Mouse (Mus musculus): ENCODE data around the gene Rora. TPM values are rescaled to one million over a fixed set of nuclear protein-coding genes. Genes with fewer than 3 reads are reported as not detected.

Rora gene
- polyA plus RNA-seq, 1 experiment from 2014 or later: 6.0 TPM

DNA sequence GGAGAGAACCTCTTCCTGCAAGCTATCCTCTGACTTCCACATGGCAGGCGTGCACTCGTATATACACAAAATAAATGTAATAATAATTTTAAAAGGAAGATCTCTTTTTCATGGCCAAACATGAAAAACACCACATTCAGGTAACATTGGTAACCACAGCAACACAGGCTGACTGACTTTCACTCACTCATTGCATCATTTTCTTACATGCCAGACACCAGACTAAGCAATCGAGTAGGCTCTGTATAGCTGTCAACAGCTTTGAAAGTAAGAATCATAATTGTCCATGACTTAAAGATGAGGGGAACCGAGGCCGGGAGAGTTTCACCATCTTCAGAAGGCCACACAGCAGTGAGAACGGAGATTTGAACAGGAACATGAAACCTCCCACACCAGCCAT, 665.8 kb downstream of the Rora start:
- 58% methylated on average over 6 of the region's 6 CpGs for WGBS (ENCODE audit: insufficient replicate concordance)
- H3K9ac ChIP-seq: no peak overlapping the region

DNA sequence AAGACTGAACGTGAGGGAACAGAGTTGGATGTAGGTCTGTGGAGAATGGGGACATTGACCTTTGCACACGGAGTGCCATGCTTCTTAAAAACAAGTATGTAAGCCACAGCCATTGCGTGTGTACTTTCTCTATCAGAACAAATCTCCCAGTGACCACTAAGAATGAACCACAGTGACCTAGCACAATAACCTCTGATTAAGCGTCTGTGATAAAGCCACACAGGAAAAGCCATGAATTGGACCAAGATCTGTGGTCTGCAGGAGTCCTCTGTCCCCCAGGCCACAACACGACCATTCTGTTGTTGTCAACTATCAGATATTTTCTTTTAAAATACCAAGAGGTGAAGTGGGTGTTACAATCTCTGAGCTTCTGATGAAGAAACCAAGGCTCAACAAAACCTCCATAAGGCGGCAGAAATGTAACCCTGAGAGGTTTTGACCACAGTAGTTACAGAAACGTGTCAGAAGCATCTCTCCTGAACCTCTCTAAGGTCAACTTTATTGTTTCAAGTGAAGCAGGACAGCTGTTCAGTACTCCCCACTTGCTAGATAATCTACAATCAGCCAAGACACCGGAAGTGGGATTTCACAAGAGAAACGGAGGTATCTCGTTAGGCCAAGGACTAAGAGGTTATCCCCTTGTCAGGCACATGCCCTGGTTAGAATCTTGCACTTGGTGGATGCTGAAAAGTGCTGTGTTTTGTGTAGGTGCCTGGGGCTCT, 666.5 kb downstream of the Rora start:
- Histone ChIP-seq H3K27ac (replicated peaks) (no peak overlapping the region), H3K4me2 (no peak overlapping the region), H3K9ac (no peak overlapping the region), H3K4me3 (replicated peaks) (no peak overlapping the region), H3K36me3 (replicated peaks) (no peaks in the 10 kb centered on the region), H3K9me3 (replicated peaks) (no peaks in the 10 kb centered on the region), H3K4me1 (replicated peaks) (peaks cover 24% of the 10 kb centered on the region), H3K27me3 (no peaks in the 10 kb centered on the region)
- 10% methylated on average over 10 of the region's 10 CpGs for WGBS (ENCODE audit: insufficient replicate concordance)
- no peak; the same call in 1 of the 2 replicates for ATAC-seq (ENCODE audit: insufficient read depth)

More for the DNA sequence above, 665.8 kb downstream of the Rora start:
- H3K4me3 ChIP-seq (replicated peaks): no peak overlapping the region
- H3K4me2 ChIP-seq: no peak overlapping the region
- no peaks in the 10 kb centered on the region for H3K27me3 ChIP-seq
- no peak for ATAC-seq (ENCODE audit: insufficient read depth)
- no peaks in the 10 kb centered on the region for H3K9me3 ChIP-seq (replicated peaks)
- H3K27ac ChIP-seq (replicated peaks): no peak overlapping the region
- H3K36me3 ChIP-seq (replicated peaks): no peaks in the 10 kb centered on the region
- peaks cover 31% of the 10 kb centered on the region for H3K4me1 ChIP-seq (replicated peaks)

DNA sequence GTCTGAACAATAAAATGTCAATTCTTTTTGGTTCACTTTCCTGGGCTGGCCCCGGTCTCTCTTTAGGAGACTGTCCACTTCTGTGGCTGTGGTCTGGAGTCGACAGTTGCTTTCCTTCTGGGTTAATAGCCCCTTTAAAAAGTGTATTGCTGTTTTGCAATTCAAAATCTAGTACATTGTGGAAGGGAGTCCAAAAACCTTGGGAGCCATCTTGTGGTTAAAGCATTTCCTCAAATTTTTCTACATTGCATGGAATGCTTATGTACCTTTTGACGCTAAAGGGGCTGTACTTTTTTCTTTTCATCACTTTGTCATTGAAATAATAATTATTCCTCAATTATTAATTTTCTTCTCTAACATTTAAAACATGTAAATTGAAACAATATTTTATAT, 667.0 kb downstream of the Rora start:
- Histone ChIP-seq H3K4me1 (replicated peaks) (peaks cover 23% of the 10 kb centered on the region), H3K27me3 (no peaks in the 10 kb centered on the region), H3K4me3 (replicated peaks) (no peak overlapping the region), H3K9ac (no peak overlapping the region), H3K27ac (replicated peaks) (no peak overlapping the region), H3K36me3 (replicated peaks) (no peaks in the 10 kb centered on the region), H3K4me2 (no peak overlapping the region), H3K9me3 (replicated peaks) (no peaks in the 10 kb centered on the region)
- WGBS (ENCODE audit: insufficient replicate concordance): 29% methylated on average over 3 of the region's 3 CpGs
- no peak for ATAC-seq (ENCODE audit: insufficient read depth)

DNA sequence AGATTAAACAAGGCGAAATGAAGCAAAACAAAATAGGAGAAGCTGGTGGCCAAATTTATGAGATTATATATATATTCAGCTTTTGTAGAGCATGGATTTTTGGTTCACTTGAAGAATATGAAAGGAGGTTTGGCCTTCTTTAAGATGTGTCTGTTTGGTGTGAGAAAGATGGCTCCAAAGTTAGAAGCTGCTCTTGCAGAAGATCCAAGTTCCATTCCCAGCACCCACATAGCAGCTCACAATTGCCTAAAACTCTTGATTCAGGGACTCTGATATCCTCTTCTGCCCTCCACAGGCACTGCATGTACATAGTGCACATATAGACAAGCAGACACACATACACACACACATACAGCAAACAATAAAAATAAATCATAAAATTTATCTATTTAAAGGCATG, 668.4 kb downstream of the Rora start:
- H3K27me3 ChIP-seq: no peaks in the 10 kb centered on the region
- no peaks in the 10 kb centered on the region for H3K36me3 ChIP-seq (replicated peaks)
- no peak overlapping the region for H3K4me2 ChIP-seq
- no peak overlapping the region for H3K4me3 ChIP-seq (replicated peaks)
- H3K9me3 ChIP-seq (replicated peaks): no peaks in the 10 kb centered on the region
- no peak overlapping the region for H3K27ac ChIP-seq (replicated peaks)
- H3K4me1 ChIP-seq (replicated peaks): peaks cover 23% of the 10 kb centered on the region
- H3K9ac ChIP-seq: no peak overlapping the region
- 67% methylated on average over 1 of the region's 1 CpGs for WGBS (ENCODE audit: insufficient replicate concordance)
- ATAC-seq (ENCODE audit: insufficient read depth): no peak

DNA sequence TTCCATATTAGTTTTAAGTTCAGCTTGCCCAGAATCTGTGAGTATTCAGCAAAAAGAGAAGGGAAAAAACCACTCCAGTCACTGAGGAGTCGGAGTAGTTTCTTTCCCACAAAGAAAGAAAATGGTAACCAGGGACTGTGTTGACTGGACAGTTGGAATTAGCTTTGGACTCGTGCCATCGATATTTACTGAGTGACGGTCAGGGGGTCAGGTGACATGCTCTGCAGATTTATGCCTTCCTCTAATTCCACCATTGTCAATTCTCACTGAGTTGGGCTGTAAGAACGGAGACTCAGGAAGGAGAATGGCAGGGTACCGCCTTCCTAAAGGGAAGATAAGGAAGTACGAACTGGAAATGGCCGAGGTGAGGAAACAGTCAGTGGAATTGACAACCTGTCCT, 670.2 kb downstream of the Rora start:
- Histone ChIP-seq H3K4me3 (replicated peaks) (no peak overlapping the region), H3K36me3 (replicated peaks) (no peaks in the 10 kb centered on the region), H3K27me3 (no peaks in the 10 kb centered on the region), H3K27ac (replicated peaks) (0 out of 2 replicates have a peak overlapping the region, but pooled peaks have one; percentile 43), H3K9me3 (replicated peaks) (no peaks in the 10 kb centered on the region), H3K4me1 (replicated peaks) (peaks cover 23% of the 10 kb centered on the region), H3K9ac (no peak overlapping the region), H3K4me2 (peak overlapping the region; percentile 19; the same call in 1 of the 2 replicates)
- WGBS (ENCODE audit: insufficient replicate concordance): 23% methylated on average over 8 of the region's 8 CpGs
- ATAC-seq (ENCODE audit: insufficient read depth): peak; percentile 56

DNA sequence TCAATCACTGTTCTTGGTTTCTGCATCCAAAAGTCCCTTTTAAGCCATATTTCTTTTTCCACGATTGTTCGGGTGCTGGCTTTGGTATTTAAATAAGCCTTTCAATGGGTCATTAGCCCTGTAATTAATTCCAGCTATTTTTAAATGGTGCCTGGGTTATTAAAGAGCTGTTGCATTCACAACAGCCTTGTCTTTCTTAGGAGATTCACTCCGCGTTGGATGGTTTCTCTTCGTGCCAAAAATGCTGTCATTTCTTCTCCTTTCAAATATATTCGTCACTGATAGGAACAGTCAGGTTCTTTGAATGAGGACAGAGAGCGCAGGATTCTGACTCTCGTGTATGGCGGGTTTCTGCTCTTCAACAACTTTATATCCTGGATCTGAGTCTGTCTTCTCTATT, 673.5 kb downstream of the Rora start:
- Histone ChIP-seq H3K9me3 (replicated peaks) (no peaks in the 10 kb centered on the region), H3K4me1 (replicated peaks) (peaks cover 16% of the 10 kb centered on the region; the same call in 1 of the 2 replicates), H3K27ac (replicated peaks) (no peak overlapping the region), H3K27me3 (no peaks in the 10 kb centered on the region), H3K36me3 (replicated peaks) (no peaks in the 10 kb centered on the region), H3K4me3 (replicated peaks) (no peak overlapping the region), H3K9ac (no peak overlapping the region), H3K4me2 (no peak overlapping the region)
- ATAC-seq (ENCODE audit: insufficient read depth): no peak
- 73% methylated on average over 9 of the region's 9 CpGs for WGBS (ENCODE audit: insufficient replicate concordance)

DNA sequence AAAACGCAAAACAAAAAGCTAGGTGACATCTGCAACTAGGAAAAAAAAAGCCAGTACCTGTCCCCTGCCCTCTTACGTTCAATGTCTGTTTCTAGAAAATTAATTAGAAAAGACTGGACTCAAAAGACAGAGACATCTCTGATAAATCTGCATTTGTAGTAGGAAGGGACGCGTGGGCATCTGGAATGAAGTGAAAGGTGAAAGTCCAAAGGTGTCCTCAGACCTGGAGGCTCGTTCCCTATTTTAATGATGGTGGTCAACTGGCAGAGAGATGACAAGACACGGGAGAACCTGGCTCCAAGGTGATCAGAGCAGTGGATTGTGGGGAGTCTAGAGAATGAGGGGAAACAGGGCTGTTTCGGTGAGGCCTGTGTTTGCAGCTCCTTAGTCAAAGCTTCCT, 674.0 kb downstream of the Rora start:
- no peak for ATAC-seq (ENCODE audit: insufficient read depth)

DNA sequence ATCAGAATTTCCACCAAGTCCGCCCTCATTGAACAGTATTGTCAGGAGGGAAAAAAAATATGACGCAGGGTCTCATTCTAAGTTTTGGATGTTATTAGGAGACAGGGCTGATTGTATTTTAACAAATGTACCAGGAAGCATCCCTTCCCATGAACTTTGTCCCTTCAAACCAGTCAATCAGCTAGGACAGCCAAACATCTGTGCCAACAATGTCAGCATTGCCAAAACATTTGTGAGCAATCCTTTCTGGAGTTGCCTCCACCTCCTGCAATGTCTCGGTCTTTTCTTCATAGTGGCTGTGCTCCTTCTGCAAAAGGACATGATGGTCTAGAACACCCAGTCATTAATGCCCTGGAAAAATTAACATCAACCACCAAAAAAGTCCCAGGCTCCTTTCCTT, 678.2 kb downstream of the Rora start:
- no peak overlapping the region for H3K27ac ChIP-seq (replicated peaks)
- no peaks in the 10 kb centered on the region for H3K36me3 ChIP-seq (replicated peaks)
- no peak overlapping the region for H3K4me3 ChIP-seq (replicated peaks)
- peaks cover 25% of the 10 kb centered on the region for H3K4me1 ChIP-seq (replicated peaks)
- H3K4me2 ChIP-seq: no peak overlapping the region
- 71% methylated on average over 3 of the region's 3 CpGs for WGBS (ENCODE audit: insufficient replicate concordance)
- H3K27me3 ChIP-seq: no peaks in the 10 kb centered on the region
- H3K9ac ChIP-seq: no peak overlapping the region
- no peaks in the 10 kb centered on the region for H3K9me3 ChIP-seq (replicated peaks)
- no peak for ATAC-seq (ENCODE audit: insufficient read depth)

More for the DNA sequence above, 674.0 kb downstream of the Rora start:
- WGBS (ENCODE audit: insufficient replicate concordance): 65% methylated on average over 7 of the region's 7 CpGs
- Histone ChIP-seq H3K27me3 (no peaks in the 10 kb centered on the region), H3K36me3 (replicated peaks) (no peaks in the 10 kb centered on the region), H3K27ac (replicated peaks) (no peak overlapping the region), H3K4me2 (no peak overlapping the region), H3K4me3 (replicated peaks) (no peak overlapping the region), H3K4me1 (replicated peaks) (peaks cover 21% of the 10 kb centered on the region), H3K9me3 (replicated peaks) (no peaks in the 10 kb centered on the region), H3K9ac (no peak overlapping the region)

DNA sequence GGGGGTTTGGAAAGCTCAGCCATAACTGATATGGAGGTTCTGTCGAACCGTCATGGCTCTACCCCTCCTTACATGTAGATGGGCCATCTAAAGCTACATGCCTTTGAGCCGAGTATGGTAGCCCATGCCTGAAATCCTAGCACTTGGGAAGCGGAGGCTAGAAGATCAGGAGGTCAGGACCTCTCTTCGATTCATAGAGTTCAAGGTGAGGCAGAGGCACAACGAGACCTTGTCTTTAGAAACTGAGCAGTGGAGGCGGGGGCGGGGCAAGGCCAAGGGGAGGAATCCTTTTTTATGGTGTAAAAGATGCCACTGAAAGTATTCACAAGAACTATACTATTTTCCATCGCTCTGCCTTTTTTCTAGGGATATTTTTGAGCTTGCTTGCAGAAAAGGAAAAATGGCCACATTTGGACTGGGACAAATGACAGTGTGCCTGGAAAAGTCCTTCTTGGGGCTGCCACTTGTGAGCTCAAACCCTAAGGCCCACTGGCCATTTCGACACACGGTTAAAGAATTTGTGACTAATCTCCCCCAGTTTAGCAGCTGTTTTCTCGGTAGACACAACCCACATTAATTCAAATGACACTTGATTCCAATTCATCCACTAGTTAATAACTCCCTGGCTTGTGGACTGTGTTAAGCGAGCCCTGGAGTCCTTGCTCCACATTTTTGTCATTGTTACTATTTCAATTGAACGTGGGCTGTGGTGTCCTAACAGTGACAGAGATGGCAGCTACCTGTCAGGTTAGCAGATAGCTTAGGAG, 679.4 kb downstream of the Rora start:
- WGBS (ENCODE audit: insufficient replicate concordance): 62% methylated on average over 14 of the region's 14 CpGs
- H3K36me3 ChIP-seq (replicated peaks): no peaks in the 10 kb centered on the region
- H3K4me3 ChIP-seq (replicated peaks): no peak overlapping the region
- peaks cover 25% of the 10 kb centered on the region for H3K4me1 ChIP-seq (replicated peaks)
- no peak overlapping the region for H3K9ac ChIP-seq
- no peaks in the 10 kb centered on the region for H3K27me3 ChIP-seq
- peak overlapping the region; percentile 62; the same call in 1 of the 2 replicates for H3K27ac ChIP-seq (replicated peaks)
- no peak overlapping the region for H3K4me2 ChIP-seq
- no peaks in the 10 kb centered on the region for H3K9me3 ChIP-seq (replicated peaks)
- ATAC-seq (ENCODE audit: insufficient read depth): no peak

DNA sequence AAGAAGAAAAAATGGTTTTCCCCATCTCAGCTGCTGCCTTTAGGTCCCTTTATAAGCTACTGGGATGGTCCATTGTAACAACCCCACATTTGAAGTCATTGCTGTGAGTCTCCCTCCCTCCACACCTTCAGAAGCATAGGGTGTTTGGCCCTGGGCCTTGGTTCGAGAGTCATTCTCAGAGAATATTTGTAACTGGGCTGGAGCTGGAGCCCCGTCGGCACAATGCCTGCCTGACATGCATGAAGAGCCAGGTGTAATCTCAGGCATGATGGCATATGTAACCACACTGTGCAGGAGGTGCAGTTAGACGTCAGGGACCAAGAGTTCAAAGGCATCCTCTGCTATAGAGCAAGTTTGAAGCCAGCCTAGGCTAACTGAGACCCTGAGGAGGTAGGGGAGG, 680.1 kb downstream of the Rora start:
- H3K36me3 ChIP-seq (replicated peaks): no peaks in the 10 kb centered on the region
- H3K4me3 ChIP-seq (replicated peaks): no peak overlapping the region
- ATAC-seq (ENCODE audit: insufficient read depth): no peak
- peak overlapping the region; percentile 62 for H3K27ac ChIP-seq (replicated peaks)
- no peak overlapping the region for H3K9ac ChIP-seq
- 61% methylated on average over 4 of the region's 4 CpGs for whole genome bisulfite sequencing (ENCODE audit: insufficient replicate concordance)
- no peak overlapping the region for H3K4me2 ChIP-seq
- no peaks in the 10 kb centered on the region for H3K27me3 ChIP-seq
- no peaks in the 10 kb centered on the region for H3K9me3 ChIP-seq (replicated peaks)
- peaks cover 25% of the 10 kb centered on the region for H3K4me1 ChIP-seq (replicated peaks)

DNA sequence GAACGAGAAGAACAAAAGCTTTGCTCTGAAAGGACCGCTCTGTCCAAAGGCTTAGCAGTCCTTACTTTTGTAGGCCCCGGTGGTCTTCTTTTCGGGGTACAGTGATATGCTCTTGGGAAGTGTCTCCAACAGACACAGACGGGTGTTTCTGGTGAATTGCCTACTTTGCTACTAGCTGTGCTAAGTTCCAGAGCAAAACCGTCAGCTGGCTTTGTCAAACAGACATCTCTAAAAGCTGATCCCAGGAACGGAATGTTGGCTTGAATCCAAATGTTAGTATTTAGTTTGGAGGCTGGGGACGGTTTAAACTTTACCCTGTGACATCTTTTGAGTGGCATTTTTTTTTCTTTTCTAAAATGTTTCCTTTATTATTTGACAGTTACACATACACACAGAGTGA, 680.5 kb downstream of the Rora start:
- no peak overlapping the region for H3K4me3 ChIP-seq (replicated peaks)
- no peaks in the 10 kb centered on the region for H3K27me3 ChIP-seq
- no peaks in the 10 kb centered on the region for H3K36me3 ChIP-seq (replicated peaks)
- no peak overlapping the region for H3K4me2 ChIP-seq
- H3K9me3 ChIP-seq (replicated peaks): no peaks in the 10 kb centered on the region
- peak; percentile 46; the same call in 1 of the 2 replicates for ATAC-seq (ENCODE audit: insufficient read depth)
- H3K9ac ChIP-seq: no peak overlapping the region
- H3K4me1 ChIP-seq (replicated peaks): peaks cover 25% of the 10 kb centered on the region
- H3K27ac ChIP-seq (replicated peaks): peak overlapping the region; percentile 62
- 47% methylated on average over 8 of the region's 8 CpGs for WGBS (ENCODE audit: insufficient replicate concordance)

All from liver, embryonic 15.5 days (tissue).